Mouse (Mus musculus) stomach, postnatal 0 days (tissue): ENCODE measurements around the gene Man2a1.

Experiments used
- CTCF ChIP-seq: IDR thresholded peaks from 2 replicates; pipeline ENCODE4 v1.5.1; 2016; ENCODE audit warnings: antibody characterized with exemption, low read depth, mild to moderate bottlenecking, moderate library complexity
- EP300 ChIP-seq: optimal IDR thresholded peaks from 2 replicates; pipeline ENCODE3; 2016; ENCODE audit warnings: antibody characterized with exemption

DNA sequence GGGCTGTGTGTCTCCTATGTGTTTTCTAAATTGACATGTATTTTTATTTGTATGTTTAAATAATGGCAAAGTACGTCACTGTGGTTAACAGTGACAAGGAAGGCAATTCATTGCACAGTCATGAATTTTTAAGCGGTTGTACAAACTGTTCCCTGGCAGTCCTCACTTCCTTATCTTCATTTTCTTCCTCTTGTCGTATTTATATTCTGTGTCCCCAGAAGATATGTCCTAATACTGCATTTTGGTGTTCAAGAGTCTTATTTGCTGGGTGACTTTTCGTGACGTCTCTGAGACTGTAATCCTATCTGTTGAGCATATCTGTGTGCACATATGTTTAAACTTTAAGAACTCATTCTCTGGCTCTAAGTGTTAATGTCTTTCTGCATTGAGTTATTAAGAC lies 120.6 kb downstream of the Man2a1 start:
- TF ChIP-seq CTCF (no peak), EP300 (no peak)
